Mouse (Mus musculus) intestine, embryonic 14.5 days (tissue): ENCODE results near the gene Rassf8. TPM values are rescaled to one million over a fixed set of nuclear protein-coding genes. Genes with fewer than 3 reads are reported as not detected.

Experiments used
- ATAC-seq: fragments of 200-750 bp; cut with Nextera tagmentation; replicated peaks from 2 replicates; pipeline ENCODE4 v1.8.0; 2017; ENCODE audit warnings: low read depth, moderate number of reproducible peaks, moderate TSS enrichment, moderate library complexity; ENCODE audit not compliant: low FRiP score, low TSS enrichment
- DNase-seq: peaks from one replicate; pipeline ENCODE4 v3.0.0-alpha.2; 2018; ENCODE audit warnings: low spot score
- H3K27ac ChIP-seq: fragments of 300-500 bp; sonication (generic); 2 replicates; pipeline ENCODE4 v1.5.1; 2014; ENCODE audit warnings: low read depth, mild to moderate bottlenecking, control low read depth
- H3K27me3 ChIP-seq: fragments of 300-500 bp; sonication (generic); replicated peaks from 2 replicates; pipeline ENCODE4 v1.6.1; 2014; ENCODE audit warnings: low read length, control low read depth; ENCODE audit not compliant: control insufficient read depth, insufficient read depth
- H3K36me3 ChIP-seq: fragments of 300-500 bp; sonication (generic); 2 replicates; pipeline ENCODE4 v1.6.1; 2014; ENCODE audit warnings: low read length, control low read depth; ENCODE audit not compliant: control insufficient read depth, insufficient read depth
- H3K4me1 ChIP-seq: fragments of 300-500 bp; sonication (generic); replicated peaks from 2 replicates; pipeline ENCODE4 v1.6.1; 2014; ENCODE audit warnings: low read length, control low read depth, mixed read lengths; ENCODE audit not compliant: control insufficient read depth, insufficient read depth
- H3K4me2 ChIP-seq: fragments of 300-500 bp; sonication (generic); 2 replicates; pipeline ENCODE4 v1.6.1; 2014; ENCODE audit warnings: low read length
- H3K4me3 ChIP-seq: fragments of 300-500 bp; sonication (generic); 2 replicates; pipeline ENCODE4 v1.5.1; 2014; ENCODE audit warnings: low read depth, low read length, control low read depth, mixed read lengths
- H3K9ac ChIP-seq: fragments of 300-500 bp; sonication (generic); 2 replicates; pipeline ENCODE4 v1.6.1; 2014; ENCODE audit warnings: mild to moderate bottlenecking, low read length
- H3K9me3 ChIP-seq: fragments of 300-500 bp; sonication (generic); 2 replicates; pipeline ENCODE4 v1.6.1; 2016; ENCODE audit warnings: low read length, control low read depth; ENCODE audit not compliant: control insufficient read depth
- WGBS: fragments of 180-500 bp; shearing (Covaris S2); extraction: QIAGEN DNeasy Blood & Tissue Kit; methylation state at CpG from one replicate; pipeline ENCODE4 v1.1.7; 2014; 5-methylcytosine and 5-hydroxymethylcytosine counted together
- polyA plus RNA-seq: library from polyadenylated mRNA; unstranded; fragments of >200 nt; fragmentation: Nextera tagmentation; extraction: Ambion mirVana; gene quantifications from 2 replicates; pipeline ENCODE4 v1.2.1, GENCODE M21; 2014

Gene Rassf8
- polyA plus RNA-seq, 1 experiment from 2014 or later: 9.1 TPM

DNA sequence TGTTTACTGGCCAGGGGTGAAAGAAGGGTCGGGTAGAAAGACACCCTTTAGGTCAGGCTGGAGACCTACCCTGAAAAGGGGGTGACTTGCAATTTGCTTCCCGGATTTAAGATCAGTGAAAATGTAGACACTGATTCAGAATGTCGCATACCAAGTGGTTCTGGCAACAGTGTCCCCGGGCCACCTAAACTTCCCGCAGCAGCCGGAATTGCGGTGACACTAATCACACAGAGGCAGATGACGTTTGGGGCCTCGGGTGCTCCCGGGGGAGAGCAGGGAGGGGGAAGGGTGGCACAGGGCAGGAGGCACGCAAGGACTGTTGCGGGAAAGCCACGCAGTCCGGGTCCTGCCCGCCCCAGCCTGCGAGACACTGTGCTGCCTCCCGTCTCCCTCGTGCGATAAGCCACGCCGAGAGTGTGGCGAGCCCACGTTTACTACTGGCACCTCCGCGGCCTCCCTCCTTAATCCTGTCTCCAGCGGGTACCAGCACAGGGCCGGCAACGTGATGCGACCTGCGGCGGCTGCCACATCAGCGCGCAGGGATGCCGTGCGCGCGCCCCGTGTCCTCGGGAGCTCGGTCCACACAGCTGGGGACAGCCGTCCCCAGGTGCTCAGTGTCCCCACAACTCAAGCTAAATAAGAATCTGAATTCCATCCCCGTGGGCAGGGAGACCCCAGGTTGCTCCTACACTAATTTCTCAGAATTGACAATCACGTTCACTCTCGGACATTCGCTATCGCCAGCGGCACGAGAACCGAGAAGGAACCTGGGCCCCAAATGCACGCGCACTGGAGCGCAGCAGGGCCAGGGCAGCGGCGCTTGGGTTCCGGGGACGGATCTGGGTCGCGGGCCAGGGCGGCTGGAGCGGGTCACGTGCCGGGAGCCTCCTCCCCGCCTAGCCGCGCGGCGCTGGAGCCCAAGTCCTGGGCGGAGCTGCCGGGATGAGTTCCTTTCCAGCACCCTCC, 119.6 kb downstream of the Rassf8 start:
- DNase-seq: peak; percentile 83
- Histone ChIP-seq H3K36me3 (no peaks in the 10 kb centered on the region), H3K27ac (no peak overlapping the region), H3K4me2 (peak overlapping the region; percentile 82), H3K9ac (peak overlapping the region; percentile 46), H3K9me3 (no peaks in the 10 kb centered on the region), H3K4me3 (peak overlapping the region; percentile 53), H3K27me3 (peaks cover 50% of the 10 kb centered on the region), H3K4me1 (peaks cover 22% of the 10 kb centered on the region; the same call in 1 of the 2 replicates)
- WGBS: under 1% methylated on average over 67 of the region's 69 CpGs
- ATAC-seq: peak; percentile 62

GRCm38 (mm10) chr6:145867111-145867510, 120.6 kb downstream of the Rassf8 start:
- no peak for ATAC-seq
- Histone ChIP-seq H3K4me3 (peak overlapping the region; percentile 53; the same call in 1 of the 2 replicates), H3K9ac (no peak overlapping the region), H3K27ac (no peak overlapping the region), H3K4me2 (peak overlapping the region; percentile 82), H3K4me1 (peaks cover 22% of the 10 kb centered on the region; the same call in 1 of the 2 replicates), H3K9me3 (no peaks in the 10 kb centered on the region), H3K36me3 (no peaks in the 10 kb centered on the region), H3K27me3 (peaks cover 43% of the 10 kb centered on the region)
- 58% methylated on average over 3 of the region's 3 CpGs for WGBS
- DNase-seq: no peak

Other genes starting within 250 kb of the Rassf8 start
- 0.27 and 0.52 TPM in 2 replicates for gene Lmntd1, start 132.4 kb upstream of the Rassf8 start, polyA plus RNA-seq
- not detected in 2 replicates for gene Tuba3b, start 131.0 kb upstream of the Rassf8 start, polyA plus RNA-seq
- gene Bhlhe41, start 118.8 kb downstream of the Rassf8 start, polyA plus RNA-seq: 1.1 and 1.3 TPM in 2 replicates
- 6.4 and 6.7 TPM in 2 replicates for gene Sspn, start 184.9 kb downstream of the Rassf8 start, polyA plus RNA-seq